Mouse (Mus musculus) right cerebral cortex, postnatal 25 days (tissue): ENCODE data around the gene Rcor1.

Source experiments
- DNase-seq: peaks from one replicate; pipeline ENCODE4 v3.0.0; 2022

Rcor1 gene

DNA sequence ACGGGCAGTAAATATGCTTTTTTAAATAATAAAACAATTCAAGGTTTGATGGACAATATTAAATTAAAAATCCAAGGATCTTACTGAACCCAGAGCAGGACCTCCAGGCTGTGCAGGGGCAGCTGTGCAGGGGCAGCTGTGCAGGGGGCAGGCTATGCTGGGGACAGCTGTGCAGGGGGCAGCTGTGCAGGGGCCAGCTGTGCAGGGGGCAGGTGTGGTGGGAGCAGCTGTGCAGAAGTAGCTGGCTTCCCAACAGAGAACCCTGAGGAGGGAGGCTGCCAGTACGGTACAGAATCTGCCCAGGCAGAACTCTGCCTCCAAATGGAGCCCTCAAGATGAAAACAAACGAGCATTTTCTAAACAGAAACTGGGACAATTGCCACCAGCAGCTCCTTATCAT, 96.8 kb downstream of the Rcor1 start:
- no peak for DNase-seq

DNA sequence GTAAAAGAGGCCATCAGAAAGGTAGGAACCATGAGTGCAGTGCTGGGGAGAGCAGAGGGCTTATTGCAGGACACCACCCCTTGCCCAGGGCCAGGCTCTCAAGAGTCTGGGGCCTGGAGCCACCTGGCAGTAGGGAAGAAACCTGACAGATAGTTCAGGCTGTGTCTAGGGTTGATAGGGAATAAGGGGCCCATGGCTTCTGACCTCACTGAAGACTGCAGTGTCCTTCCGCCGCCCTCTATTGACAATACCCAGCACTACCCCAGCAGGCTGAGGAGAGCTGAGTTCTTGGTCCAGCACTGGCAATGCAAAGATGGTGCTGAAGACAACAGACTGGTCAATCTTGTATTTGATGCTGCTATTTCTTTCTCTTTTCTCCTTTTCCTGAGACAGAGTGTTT, 97.9 kb downstream of the Rcor1 start:
- no peak for DNase-seq

DNA sequence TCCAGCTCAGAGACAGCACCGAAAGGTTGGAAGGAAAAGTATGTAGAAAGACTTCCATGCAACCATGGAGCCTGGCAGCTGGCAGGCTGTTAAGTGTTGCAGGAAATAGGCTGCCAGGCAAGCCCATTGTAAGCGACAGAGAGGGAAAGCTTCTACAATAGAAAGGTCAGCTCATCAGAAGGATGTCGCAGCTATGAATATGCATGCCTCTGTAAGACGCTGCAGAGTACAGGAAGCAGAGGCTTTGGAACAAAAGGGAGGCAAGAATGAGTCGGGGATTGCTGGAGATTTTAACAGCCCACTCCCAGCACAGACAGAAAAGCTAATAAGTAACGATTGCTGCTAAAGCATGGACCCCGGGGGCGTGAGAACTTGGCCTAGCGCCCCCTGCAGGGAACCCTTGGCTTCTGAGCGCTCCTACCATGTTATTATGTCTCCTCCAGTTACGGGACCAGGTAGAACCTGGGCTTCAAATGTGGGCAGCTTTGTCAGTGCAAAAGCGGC, 103.9 kb downstream of the Rcor1 start:
- no peak for DNase-seq

DNA sequence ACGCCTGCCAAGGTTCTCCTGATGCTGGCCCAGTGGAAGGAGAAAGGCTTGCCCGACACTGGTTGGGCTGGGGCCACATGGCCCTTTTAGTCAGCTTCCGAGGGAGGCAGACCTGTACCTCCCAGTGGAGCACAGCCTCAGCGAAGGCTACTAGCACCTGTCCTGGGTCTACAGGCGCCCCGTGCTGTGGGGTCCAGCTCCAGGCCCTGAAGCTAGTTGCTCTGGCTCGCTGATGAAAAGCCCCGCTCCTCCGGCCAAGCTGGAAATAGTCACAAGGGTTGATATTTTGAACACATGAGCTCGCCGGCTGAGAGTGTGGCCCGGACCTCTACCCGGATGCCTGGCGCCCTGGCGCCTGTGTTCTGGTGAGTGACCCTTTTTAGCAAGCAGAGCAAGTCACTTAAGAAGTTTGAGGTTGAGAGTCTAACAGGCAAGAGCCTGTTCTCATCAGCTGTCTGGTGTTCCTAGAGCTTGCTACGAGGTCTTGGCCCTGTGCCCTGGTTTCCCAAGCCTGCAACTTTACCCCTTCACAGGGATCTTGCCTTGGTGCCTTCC, 104.4 kb downstream of the Rcor1 start:
- no peak for DNase-seq

DNA sequence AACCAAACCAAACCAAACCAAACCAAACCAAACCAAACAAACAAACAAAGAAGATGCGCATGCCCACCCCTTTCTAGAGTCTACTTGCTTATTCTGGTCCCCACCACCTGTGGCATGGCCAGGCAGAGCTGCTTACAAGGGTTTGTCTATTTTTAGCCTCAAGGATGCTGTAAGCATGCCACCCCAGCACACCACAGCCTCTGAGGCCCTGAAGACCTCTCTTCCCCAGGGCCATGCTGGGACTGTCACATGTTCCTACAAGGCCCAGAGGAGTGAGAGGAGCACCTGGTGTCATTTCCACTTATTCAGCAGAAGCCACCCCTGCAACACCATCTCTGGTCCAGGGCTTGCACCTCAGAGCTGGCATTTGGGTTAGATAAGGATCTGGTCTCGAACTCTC, 105.4 kb downstream of the Rcor1 start:
- no peak for DNase-seq

DNA sequence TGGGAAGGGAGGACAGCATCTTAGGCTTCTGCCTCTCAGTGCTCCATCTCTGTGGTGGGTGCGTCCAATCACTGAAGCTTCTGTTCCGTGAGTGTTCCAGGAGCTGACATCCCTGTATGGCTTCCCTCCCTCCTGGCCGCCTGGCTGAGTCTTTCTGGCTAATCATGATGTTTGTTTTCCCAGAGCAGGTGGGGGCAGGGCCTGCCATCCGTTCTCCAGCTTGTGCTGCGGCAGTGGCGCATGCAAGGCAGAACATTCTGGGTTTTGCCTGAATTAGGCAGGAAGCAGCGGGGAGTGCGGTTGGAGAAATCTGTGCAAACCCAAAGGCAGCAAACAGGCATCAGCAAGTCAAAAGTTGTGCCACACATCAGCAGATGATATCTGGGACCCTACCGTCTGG, 106.1 kb downstream of the Rcor1 start:
- DNase-seq: peak; percentile 62

DNA sequence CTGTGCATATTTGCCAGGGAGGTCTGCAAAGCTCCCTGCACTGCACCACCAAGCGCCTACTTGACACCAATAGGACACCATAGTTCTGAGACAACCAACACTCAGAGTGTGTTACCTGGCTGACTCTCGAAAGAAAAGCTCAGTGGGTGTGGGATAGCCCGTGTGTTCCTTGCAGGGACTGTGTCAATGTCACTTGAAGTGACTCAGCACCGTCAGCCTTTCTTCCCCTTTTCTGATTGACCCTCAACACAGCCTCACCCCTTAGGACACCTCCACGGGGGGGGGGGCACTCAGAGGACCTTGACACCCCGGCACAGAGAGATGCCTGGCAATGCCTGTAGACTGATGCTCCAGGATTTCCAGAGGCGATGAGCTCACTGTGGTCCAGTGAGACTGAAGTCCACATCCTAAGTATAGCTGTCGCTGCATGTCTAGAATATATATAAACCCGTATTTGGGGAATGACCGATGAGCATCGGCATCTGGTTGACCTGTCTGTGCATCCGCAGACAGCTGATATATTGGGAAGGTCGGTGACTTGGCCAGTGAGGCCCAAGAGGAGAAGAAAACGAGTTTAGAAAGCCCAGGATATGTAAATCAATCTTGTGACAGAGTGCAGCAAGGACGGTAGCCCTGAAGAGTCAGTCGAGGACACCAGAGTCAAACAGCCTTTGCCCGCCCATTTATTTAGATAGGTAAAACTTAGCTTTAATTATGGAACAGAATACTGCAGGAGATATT, 110.5 kb downstream of the Rcor1 start:
- no peak for DNase-seq

DNA sequence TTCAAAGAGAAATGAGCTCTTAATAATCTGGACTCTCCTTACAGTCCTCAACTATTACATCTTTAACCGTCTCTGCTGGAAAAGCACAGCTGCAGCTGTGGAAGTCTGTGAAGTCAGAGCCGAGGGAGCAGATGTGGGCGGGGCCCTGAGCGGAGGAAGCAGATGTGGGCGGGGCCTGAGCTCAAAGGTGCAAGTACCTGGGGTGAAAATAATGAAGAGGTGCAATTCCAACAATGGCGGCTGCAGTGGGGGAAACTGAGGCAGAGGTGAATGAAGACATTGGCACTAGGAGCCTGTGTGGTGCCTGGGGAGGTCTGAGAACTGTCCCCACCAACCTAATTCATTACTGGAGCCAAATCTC, 111.1 kb downstream of the Rcor1 start:
- no peak for DNase-seq

DNA sequence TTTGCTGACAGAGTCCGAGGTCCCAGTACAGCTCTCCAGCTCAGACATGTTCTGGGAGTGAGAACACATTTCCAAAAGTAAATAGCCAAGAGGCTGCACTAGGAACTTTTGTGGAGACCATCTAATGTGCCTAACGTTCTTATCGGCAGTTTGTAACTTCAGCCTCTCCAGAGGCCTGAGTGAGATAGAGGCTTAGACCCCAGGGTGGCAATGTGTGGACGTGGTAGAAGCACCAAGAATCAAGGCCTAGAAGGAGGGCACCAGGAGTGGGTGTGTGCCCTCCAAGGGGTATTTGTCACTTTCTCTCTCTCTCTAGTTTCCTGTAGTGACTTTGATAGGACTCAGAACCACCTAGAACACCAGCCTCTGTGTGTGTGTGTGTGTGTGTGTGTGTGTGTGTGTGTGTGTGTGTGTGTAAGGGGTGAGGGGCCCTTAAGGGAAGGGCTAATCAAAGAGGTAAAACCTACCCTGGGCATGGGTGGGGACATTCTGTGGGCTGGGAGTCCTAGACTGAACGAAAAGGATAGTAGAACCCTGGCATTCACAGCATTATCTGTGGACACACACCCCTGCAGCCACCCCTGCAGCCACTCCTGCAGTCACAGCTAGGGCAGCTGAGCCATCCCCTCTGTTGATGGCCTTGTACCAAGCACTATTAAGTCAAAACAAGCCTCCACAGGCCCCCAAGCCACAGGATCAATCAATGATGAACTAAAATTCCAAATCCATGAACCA, 112.4 kb downstream of the Rcor1 start:
- DNase-seq: no peak

DNA sequence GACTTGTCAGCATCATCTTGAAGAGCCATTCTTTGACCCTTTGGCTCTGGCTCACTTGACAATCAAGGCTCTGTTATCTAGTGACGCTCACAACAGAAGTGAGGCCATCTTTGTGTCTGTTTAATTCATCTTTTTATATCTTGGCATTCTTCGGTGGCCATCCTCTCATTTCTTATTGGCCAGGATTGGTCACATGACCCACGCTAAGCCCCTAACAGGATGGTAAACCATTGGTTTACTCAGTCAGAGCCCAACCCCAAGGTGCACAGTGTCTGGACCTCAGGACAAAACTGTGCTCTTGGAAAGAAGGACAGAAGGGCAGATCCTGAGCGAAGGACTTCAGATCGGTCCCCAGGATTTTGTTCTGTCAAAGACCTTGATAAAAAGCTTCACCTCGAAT, 113.4 kb downstream of the Rcor1 start:
- no peak for DNase-seq

DNA sequence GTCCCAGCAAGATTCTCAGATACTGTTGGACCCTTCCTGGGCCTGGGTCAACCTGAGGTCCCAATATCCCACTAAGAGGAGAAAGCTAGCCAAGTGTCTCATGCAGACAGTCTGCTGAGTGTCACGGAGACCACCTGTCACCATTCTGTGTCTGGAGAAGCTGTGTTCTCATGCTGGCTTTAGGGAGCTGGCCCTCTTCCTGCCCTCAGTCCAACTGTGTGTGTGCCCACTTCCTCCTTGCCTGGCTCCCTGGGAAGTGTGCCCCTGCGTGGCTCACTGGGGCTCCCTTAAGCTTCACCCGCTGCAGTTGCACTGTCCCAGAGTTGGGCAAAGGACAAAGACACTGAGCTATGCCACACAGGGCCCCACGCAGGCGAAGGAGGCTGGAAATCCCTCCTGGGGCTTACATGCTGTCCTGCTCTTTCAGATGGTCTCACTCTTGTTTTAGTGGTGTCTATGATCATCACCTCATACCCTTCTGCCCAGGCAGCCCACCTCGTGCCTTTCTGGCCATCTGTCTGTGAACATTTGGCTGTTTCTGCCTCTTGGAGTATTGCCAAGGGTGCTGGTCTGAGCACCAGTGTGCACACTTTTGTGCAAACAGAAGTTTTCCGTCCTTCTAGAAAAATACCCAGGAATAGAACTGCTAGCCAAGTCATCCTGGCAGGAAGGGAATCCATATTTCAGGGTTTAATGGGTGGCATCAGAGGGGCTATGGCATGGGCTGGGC, 114.0 kb downstream of the Rcor1 start:
- no peak for DNase-seq

DNA sequence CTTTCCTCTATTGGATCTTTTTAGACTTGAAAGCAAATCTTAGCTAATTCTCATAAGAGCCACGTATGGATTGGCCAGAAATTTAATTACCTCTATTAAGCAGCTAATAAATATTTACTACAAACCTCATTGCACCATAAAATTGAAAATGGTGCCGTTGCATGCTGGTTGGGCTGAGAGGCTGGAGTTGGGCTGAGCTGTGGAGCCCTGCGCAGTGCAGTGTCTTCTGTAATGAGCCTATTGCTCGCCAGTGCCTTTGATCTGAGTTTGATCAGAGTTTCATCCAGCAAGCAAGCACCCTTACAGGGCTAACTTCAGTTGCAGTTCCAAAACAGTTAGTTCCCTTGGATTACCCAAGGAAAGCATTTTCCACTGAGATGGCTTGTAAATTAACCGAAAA, 114.8 kb downstream of the Rcor1 start:
- DNase-seq: no peak

DNA sequence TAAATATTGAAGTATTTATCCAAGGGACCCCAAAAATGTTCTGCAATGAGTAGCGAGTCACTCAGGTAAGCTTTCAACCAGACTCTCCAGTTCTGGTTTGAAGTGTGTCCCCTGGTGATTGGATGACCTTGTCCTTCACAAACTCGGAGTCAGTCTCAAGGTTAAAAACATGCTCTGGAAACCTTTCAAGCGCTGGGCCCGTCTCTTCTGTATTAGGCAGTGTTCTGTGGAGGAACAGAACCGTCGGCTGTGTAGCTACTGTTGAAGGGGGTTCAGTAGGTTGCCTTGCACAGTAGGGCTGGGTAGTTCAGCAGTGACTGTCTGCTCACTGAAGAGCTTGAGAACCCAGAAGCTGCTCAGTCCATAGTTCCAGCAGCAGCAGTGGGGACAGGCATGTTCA, 115.5 kb downstream of the Rcor1 start:
- no peak for DNase-seq

DNA sequence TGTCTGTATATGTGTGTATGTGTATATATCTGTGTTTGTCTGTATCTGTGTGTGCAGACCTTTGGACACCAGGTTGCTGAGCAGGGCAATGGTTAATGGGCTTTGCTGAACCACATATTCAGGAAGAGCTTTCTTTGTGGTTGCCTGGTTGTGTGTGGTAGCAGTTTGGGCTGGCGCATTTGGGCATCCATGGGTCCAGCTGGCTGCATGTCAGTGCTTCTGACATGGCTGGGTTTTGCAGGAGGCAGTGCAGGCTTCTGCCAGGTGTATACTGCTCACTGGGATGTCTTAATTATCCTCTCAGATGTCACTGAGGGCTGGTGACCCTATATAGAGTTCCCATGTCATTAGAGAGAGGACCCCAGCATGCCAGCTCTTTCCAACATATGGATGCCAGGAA, 116.6 kb downstream of the Rcor1 start:
- DNase-seq: no peak

DNA sequence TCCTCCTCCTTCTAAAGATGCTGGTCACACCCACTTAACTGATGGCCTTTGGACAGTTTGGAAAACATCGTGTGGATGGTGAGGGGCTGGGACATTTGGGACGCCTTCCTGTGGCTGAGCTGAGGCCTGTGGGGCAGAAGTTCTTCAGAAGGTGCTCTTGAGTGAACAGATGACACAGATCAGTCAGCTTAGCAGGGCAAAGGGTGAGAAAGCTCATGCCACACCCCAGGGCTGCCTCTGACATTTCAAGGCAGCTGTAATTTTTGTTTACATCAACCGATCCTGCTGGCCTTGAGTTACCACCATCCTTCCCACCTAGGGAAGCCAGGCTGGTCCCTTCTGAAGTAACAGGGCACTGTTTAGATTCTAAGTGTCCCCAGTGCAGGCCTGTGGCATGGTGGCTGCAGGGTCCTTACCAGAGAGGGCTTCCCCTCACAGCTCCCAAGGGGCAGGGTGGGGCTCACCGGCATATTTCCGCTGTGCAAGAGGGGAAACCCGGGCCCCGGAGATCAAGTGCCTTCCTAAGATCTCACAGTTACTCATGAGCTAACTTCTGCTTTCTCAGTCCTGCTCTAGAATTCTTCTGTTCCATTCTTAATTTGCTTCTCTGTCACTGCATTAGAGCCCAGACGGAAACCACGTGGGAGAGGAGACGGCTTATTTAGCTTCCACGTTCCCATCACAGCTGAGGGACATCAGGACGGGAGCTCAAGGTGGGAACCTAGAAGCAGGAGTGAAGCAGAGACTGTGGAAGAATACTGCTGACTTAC, 120.7 kb downstream of the Rcor1 start:
- DNase-seq: no peak

DNA sequence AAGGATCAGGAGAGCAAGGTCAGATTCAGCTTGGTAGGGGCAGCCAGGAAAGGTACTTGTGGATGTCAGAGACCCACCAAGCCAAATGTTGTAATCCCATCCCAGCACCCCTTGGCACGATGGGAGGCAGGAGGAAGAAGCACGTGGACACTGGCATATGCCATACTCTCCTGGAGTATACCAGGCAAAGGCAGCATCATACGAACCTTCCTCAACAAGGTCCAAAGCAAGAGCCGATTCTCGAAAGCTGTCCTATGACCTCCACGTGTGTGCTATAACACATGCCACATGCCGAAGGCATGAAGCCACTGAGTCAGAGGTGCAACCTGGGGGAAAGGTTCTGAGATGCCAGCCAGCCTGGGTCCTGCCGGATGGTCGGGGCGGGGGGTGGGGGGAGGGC, 121.7 kb downstream of the Rcor1 start:
- no peak for DNase-seq

DNA sequence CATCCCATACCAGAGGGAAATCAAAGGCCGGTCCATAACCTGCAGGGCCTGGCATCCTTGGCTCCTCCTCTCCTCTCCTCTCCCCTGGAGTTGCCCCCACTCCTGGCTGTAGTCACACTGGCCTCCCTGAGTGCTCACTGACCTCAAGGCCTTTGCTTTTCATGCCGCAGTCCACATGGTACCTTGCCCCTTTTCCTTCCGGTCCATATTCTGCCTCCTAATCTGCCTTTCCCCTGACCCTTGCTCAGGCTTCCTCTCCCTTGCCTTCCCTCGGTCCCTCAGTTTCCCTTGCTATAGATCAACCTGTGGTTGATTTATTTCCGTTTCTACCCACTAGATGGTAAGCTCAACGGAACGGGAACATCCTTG, 122.8 kb downstream of the Rcor1 start:
- no peak for DNase-seq

DNA sequence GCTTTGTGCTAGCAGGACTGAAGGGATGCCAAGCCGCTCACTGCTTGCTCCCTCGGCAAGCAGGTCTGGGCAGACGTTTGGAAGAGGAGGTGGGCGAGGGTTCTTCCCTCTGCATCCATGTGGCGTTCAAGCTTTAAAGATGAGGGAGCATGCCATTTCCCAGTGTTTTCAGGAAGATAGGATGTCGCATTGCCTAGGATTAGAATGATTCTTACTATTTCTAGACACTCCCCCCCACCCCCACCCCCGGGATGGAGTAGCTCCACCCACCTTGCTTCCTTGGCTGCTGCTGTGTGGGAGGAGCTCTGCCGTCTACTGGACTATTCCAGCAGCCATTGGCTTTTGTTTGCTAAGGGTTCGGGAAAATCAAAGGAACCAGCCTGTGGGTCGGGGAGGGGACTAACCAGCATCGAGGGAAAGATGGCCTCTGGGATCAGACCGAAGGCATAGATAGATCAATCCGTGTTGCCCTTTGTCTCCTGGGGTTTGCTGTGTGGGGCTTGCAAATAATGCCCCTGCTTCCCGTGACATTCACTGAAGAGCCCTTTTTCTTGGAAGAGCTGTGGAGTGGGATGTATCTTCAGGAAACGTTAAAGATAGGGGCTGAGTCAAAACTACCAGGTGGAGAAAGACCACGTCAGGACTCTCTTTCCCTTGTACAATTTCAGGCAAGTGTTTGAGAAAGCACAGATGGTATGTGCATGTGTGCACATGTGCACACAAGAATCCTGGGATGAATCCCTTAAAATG, 123.3 kb downstream of the Rcor1 start:
- DNase-seq: peak; percentile 70

DNA sequence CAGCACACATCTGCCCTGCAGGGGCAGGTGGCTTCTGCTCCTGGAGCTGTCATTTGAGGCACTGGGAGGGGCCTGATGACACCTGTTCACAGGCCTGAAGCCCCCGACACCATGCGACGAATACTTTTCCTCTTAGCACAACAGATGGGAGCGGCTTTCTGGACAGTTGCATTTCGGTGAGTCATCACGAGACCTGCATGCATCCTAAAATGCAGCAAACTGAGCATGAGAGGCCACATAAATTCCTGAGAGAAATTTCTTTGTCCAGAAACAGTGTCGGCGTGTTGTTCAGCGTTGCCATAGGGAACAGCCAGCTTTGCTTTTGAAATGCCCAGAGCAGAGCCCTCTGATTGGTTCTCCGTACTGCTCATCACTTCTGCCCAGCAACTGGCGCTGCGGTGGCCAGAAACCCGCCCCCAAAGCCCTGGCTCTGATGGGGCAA, 125.2 kb downstream of the Rcor1 start:
- peak; percentile 88 for DNase-seq

DNA sequence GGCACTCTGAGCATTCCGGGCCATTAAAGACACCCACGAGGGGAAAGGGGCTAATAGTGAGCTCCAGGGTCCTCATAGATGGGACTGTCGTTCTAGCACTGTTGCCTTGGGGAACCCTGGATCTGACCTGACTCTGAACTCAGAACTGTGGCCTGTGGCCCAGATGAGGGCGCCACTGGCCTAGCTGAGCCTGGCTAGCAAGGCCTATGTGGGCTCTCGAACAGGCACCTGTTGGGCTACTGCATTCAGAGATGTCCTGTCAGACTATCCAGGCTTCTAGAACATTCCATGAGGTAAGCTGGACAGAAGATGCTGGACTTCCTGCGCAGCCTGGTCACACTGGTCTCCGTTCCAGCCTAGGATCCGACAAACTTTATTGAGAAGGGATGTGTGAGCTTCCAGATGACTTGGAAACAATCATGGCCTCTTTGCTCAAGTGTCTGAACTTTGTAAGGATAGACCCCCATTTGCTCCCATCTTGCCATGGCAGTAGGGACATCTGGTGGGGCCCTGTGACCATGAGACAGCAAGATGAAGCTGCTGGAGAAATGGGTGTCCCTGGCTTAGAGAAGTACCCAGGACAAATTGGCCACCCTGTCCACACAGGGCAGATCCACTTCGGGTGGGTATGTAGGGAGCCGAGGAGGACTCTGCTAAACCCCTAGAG, 126.1 kb downstream of the Rcor1 start:
- DNase-seq: peak; percentile 32
